Mouse (Mus musculus) E14TG2a.4 (cell line): ENCODE data around the gene Grm4.

ENCODE experiments used
- CTCF ChIP-seq: conservative IDR thresholded peaks from 2 replicates; pipeline ENCODE4 v1.5.1; 2014; ENCODE audit warnings: low read length
- NANOG ChIP-seq: IDR thresholded peaks from 2 replicates; pipeline ENCODE4 v1.6.1; 2014; ENCODE audit warnings: borderline replicate concordance, low read length, mixed read lengths

GRCm38 (mm10) chr17:27512619-27513161, 8.5 kb downstream of the Grm4 start:
- TF ChIP-seq CTCF (no peak), NANOG (no peak)
